Mouse (Mus musculus): Measurements from ENCODE around the gene Ccnb2.

- peak; percentile 54 for TF ChIP-seq CTCF (IDR thresholded peaks at IDR 0.05; ENCODE audit: control insufficient read depth, insufficient read depth, low read length)
- TF ChIP-seq POLR2A (IDR thresholded peaks at IDR 0.05; ENCODE audit: borderline replicate concordance, control insufficient read depth, low read depth, low read length) = no peak
These were observed 25.7 kb downstream of the Ccnb2 start for GRCm38 (mm10) chr9:70395617-70396016.
